Mouse (Mus musculus) embryonic facial prominence, embryonic 10.5 days (tissue): ENCODE results near the gene Kdm4b. TPM values are rescaled to one million over a fixed set of nuclear protein-coding genes. Genes with fewer than 3 reads are reported as not detected.

ENCODE experiments used
- DNase-seq: peaks from one replicate; pipeline ENCODE4 v3.0.0-alpha.2; 2017; ENCODE audit warnings: low spot score
- H3K27ac ChIP-seq: fragments of 300-500 bp; sonication (generic); replicated peaks from 2 replicates; pipeline ENCODE4 v1.5.1; 2016; ENCODE audit warnings: mild to moderate bottlenecking
- H3K27me3 ChIP-seq: fragments of 300-500 bp; sonication (generic); replicated peaks from 2 replicates; pipeline ENCODE4 v1.6.1; 2016; ENCODE audit warnings: low read depth, mild to moderate bottlenecking; ENCODE audit not compliant: poor library complexity, severe bottlenecking
- H3K36me3 ChIP-seq: fragments of 300-500 bp; sonication (generic); replicated peaks from 2 replicates; pipeline ENCODE4 v1.6.1; 2016; ENCODE audit warnings: mild to moderate bottlenecking, moderate library complexity
- H3K4me1 ChIP-seq: fragments of 300-500 bp; sonication (generic); 2 replicates; pipeline ENCODE4 v1.6.1; 2016
- H3K4me3 ChIP-seq: fragments of 300-500 bp; sonication (generic); 2 replicates; pipeline ENCODE4 v1.5.1; 2016; ENCODE audit warnings: mild to moderate bottlenecking, moderate library complexity
- H3K9me3 ChIP-seq: fragments of 300-500 bp; sonication (generic); 2 replicates; pipeline ENCODE4 v1.6.1; 2016; ENCODE audit warnings: mild to moderate bottlenecking
- WGBS: fragments of 180-500 bp; shearing (Covaris S2); methylation state at CpG from one replicate; pipeline ENCODE4 v1.1.7; 2016; 5-methylcytosine and 5-hydroxymethylcytosine counted together
- polyA plus RNA-seq: library from polyadenylated mRNA; unstranded; fragments of >200 nt; fragmentation: Nextera tagmentation; extraction: Ambion mirVana; gene quantifications from 2 replicates; pipeline ENCODE4 v1.2.1, GENCODE M21; 2016

Gene Kdm4b
- 46.2 and 46.8 TPM in 2 replicates for polyA plus RNA-seq

- peak within 1 kb of the TSS; percentile 93 for H3K4me3 ChIP-seq
- DNase-seq = peak; percentile 100
- WGBS = under 1% methylated on average over 57 of the region's 57 CpGs
- peaks cover 40% of the 10 kb centered on the region for H3K36me3 ChIP-seq
- no peaks in the 10 kb centered on the region for H3K27me3 ChIP-seq
- peaks cover 40% of the 10 kb centered on the region for H3K4me1 ChIP-seq
- no peaks in the 10 kb centered on the region for H3K9me3 ChIP-seq
- peak within 1 kb of the TSS; percentile 94 for H3K27ac ChIP-seq
Measured at GRCm38 (mm10) chr17:56325450-56326152, at the start of gene Kdm4b. TSS of gene Kdm4b (plus strand) at chr17:56326062.

GRCm38 (mm10) chr17:56276643-56277566 lies 49.0 kb upstream of the Kdm4b start, which contains the start of gene Ticam1:
TSS of gene Ticam1 (minus strand) at chr17:56276786.
- peak within 1 kb of the TSS; percentile 85 for H3K27ac ChIP-seq
- no peaks in the 10 kb centered on the region for H3K27me3 ChIP-seq
- peaks cover 25% of the 10 kb centered on the region for H3K4me1 ChIP-seq
- peak; percentile 97 for DNase-seq
- WGBS = 8% methylated on average over 21 of the region's 21 CpGs
- peak within 1 kb of the TSS; percentile 67 for H3K4me3 ChIP-seq
- peaks cover 38% of the 10 kb centered on the region for H3K36me3 ChIP-seq
- no peaks in the 10 kb centered on the region for H3K9me3 ChIP-seq

- H3K9me3 ChIP-seq = no peaks in the 10 kb centered on the region
- peak overlapping the region; percentile 67 for H3K4me3 ChIP-seq
- H3K4me1 ChIP-seq = peaks cover 25% of the 10 kb centered on the region
- peaks cover 42% of the 10 kb centered on the region for H3K36me3 ChIP-seq
- no peaks in the 10 kb centered on the region for H3K27me3 ChIP-seq
- WGBS = 47% methylated on average over 2 of the region's 2 CpGs
- DNase-seq = peak; percentile 28
- peak overlapping the region; percentile 85 for H3K27ac ChIP-seq
Measured at GRCm38 (mm10) chr17:56277567-56277893, 48.3 kb upstream of the Kdm4b start.

GRCm38 (mm10) chr17:56278340-56278739 lies 47.5 kb upstream of the Kdm4b start:
- WGBS = 93% methylated on average over 5 of the region's 5 CpGs
- DNase-seq = no peak
- no peak overlapping the region for H3K27ac ChIP-seq
- H3K36me3 ChIP-seq = peaks cover 50% of the 10 kb centered on the region
- peaks cover 25% of the 10 kb centered on the region for H3K4me1 ChIP-seq
- H3K9me3 ChIP-seq = no peaks in the 10 kb centered on the region
- no peak overlapping the region for H3K4me3 ChIP-seq
- H3K27me3 ChIP-seq = no peaks in the 10 kb centered on the region

- WGBS = 92% methylated on average over 12 of the region's 12 CpGs
Measured at GRCm38 (mm10) chr17:56279481-56280155, 46.2 kb upstream of the Kdm4b start.

GRCm38 (mm10) chr17:56281193-56281592 lies 44.7 kb upstream of the Kdm4b start:
- peaks cover 69% of the 10 kb centered on the region for H3K36me3 ChIP-seq
- H3K27ac ChIP-seq = no peak overlapping the region
- no peaks in the 10 kb centered on the region for H3K9me3 ChIP-seq
- WGBS = 91% methylated on average over 12 of the region's 12 CpGs
- no peak for DNase-seq
- no peak overlapping the region for H3K4me3 ChIP-seq
- peaks cover 18% of the 10 kb centered on the region for H3K4me1 ChIP-seq
- no peaks in the 10 kb centered on the region for H3K27me3 ChIP-seq

More at GRCm38 (mm10) chr17:56279481-56280155, 46.2 kb upstream of the Kdm4b start:
- Histone ChIP-seq H3K36me3 (peaks cover 53% of the 10 kb centered on the region), H3K4me3 (no peak overlapping the region), H3K9me3 (no peaks in the 10 kb centered on the region), H3K4me1 (peaks cover 25% of the 10 kb centered on the region), H3K27me3 (no peaks in the 10 kb centered on the region), H3K27ac (no peak overlapping the region; the same call in 1 of the 2 replicates)
- no peak for DNase-seq

GRCm38 (mm10) chr17:56282802-56283201 lies 43.1 kb upstream of the Kdm4b start:
- WGBS = 81% methylated on average over 4 of the region's 4 CpGs
- H3K36me3 ChIP-seq = peaks cover 78% of the 10 kb centered on the region
- no peak for DNase-seq

GRCm38 (mm10) chr17:56283316-56283715 lies 42.5 kb upstream of the Kdm4b start:
- WGBS = 93% methylated on average over 8 of the region's 8 CpGs
- no peaks in the 10 kb centered on the region for H3K27me3 ChIP-seq
- H3K9me3 ChIP-seq = no peaks in the 10 kb centered on the region
- H3K27ac ChIP-seq = no peak overlapping the region
- peaks cover 8% of the 10 kb centered on the region for H3K4me1 ChIP-seq
- peaks cover 77% of the 10 kb centered on the region for H3K36me3 ChIP-seq
- no peak for DNase-seq
- H3K4me3 ChIP-seq = no peak overlapping the region

More at GRCm38 (mm10) chr17:56282802-56283201, 43.1 kb upstream of the Kdm4b start:
- Histone ChIP-seq H3K4me3 (no peak overlapping the region), H3K9me3 (no peaks in the 10 kb centered on the region), H3K4me1 (peaks cover 6% of the 10 kb centered on the region), H3K27ac (no peak overlapping the region), H3K27me3 (no peaks in the 10 kb centered on the region)

- Histone ChIP-seq H3K36me3 (peaks cover 57% of the 10 kb centered on the region), H3K27me3 (no peaks in the 10 kb centered on the region), H3K4me3 (no peak overlapping the region), H3K4me1 (peaks cover 35% of the 10 kb centered on the region), H3K9me3 (no peaks in the 10 kb centered on the region), H3K27ac (no peak overlapping the region)
- WGBS = 93% methylated on average over 11 of the region's 11 CpGs
- DNase-seq = no peak
Measured at GRCm38 (mm10) chr17:56285995-56286394, 39.9 kb upstream of the Kdm4b start.

- peak overlapping the region; percentile 67 for H3K27ac ChIP-seq
- DNase-seq = no peak
- WGBS = 52% methylated on average over 3 of the region's 3 CpGs
- no peaks in the 10 kb centered on the region for H3K9me3 ChIP-seq
- H3K27me3 ChIP-seq = no peaks in the 10 kb centered on the region
- H3K36me3 ChIP-seq = peaks cover 41% of the 10 kb centered on the region
- peaks cover 51% of the 10 kb centered on the region for H3K4me1 ChIP-seq
- peak overlapping the region; percentile 68 for H3K4me3 ChIP-seq
Measured at GRCm38 (mm10) chr17:56287830-56288229, 38.0 kb upstream of the Kdm4b start.

GRCm38 (mm10) chr17:56288866-56289265 lies 37.0 kb upstream of the Kdm4b start:
- WGBS = 32% methylated on average over 3 of the region's 3 CpGs
- H3K4me1 ChIP-seq = peaks cover 51% of the 10 kb centered on the region
- H3K27me3 ChIP-seq = no peaks in the 10 kb centered on the region
- H3K27ac ChIP-seq = peak overlapping the region; percentile 92
- no peak for DNase-seq
- peak overlapping the region; percentile 68 for H3K4me3 ChIP-seq
- H3K9me3 ChIP-seq = no peaks in the 10 kb centered on the region
- H3K36me3 ChIP-seq = peaks cover 32% of the 10 kb centered on the region
